Mouse (Mus musculus) liver, embryonic 14.5 days (tissue): ENCODE measurements around the gene Crkl.

Experiments
- CTCF ChIP-seq: IDR thresholded peaks from 2 replicates; pipeline ENCODE4 v1.5.1; 2016; ENCODE audit warnings: antibody characterized with exemption, low read depth, control low read depth
- EP300 ChIP-seq: IDR thresholded peaks from 2 replicates; pipeline ENCODE4 v1.6.1; 2016; ENCODE audit warnings: antibody characterized with exemption, low read depth

- TF ChIP-seq CTCF = peak; percentile 71
- no peak for TF ChIP-seq EP300
Observed at GRCm38 (mm10) chr16:17460254-17460653, 8.5 kb downstream of the Crkl start.
